Mouse (Mus musculus) activated CD4-positive, CD25-positive, alpha-beta regulatory T cell, adult 4 months (primary cell): ENCODE results near the gene Hal. TPM values are rescaled to one million over a fixed set of nuclear protein-coding genes. Genes with fewer than 3 reads are reported as not detected.

Experiments
- ATAC-seq: one replicate; pipeline ENCODE4 v1.8.0; 2017
- polyA plus RNA-seq, 2 experiments: library from polyadenylated mRNA; unstranded; fragments of 100-300 nt; shearing (Covaris generic); gene quantifications; one replicate each; pipeline ENCODE4 v1.2.1; 2017

Hal gene
- polyA plus RNA-seq: 1 to 10 TPM in 1 of 2 experiments, not detected in 1; 1.5 TPM

DNA sequence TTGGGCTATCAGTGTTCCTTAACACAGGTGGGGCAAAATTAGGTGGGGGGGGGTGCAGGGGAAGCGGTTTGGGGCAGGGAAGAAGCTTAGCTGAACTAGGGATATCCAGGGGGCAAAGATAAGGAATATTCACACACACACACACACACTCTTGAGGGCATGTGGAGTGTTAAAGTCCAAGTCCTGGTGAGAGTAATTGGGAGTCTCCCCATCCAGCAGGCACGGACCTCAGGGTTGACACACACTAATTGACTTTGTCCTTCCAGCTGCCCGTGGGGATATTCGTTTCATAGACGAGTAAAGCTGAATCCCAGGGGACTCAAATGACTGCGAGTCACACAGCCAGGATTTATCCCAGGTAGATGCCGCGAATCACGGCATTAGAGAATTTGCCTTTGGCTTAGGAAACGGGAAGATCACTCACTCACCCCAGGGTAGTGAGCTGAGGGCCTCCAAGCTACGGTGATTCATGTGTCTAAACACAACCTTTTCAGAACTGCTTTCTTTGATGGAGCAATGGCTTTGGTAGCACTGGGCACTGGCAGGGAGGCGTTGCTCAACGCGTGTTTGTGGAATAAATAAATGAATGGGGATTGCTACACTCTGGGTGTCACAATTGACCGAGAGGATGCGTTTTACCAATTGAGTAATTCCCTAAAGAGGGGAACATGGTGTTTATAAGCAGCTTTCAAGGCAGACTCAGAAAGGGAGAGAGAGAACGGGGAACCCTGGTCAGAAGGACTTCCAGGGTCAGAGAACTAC is at the start of gene Hal:
Gene Hal (plus strand): TSS at position 703 of the 762 bp plus-strand sequence.
- ATAC-seq: no peak

GRCm38 (mm10) chr10:93441501-93441900 is 47.1 kb upstream of the Hal start:
- no peak for ATAC-seq

DNA sequence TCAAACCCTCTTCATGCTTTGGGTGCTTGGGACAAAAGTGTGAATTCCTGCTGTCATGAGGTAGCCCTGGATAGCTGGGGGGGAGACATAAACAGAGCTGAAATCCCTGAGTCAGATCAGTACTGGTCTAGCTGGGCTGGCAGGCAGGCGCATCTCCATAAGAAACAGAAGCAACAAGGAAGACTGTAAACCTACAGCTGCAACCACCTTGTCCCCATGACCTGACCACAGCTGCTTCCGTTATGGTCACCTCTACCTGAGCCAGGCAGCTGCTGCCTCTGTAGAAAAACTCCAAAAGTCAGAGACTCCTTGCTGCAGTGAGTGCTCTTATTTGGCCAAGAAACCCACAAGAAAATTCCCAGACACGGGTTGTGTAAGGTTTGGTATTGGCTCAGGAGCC is 46.4 kb upstream of the Hal start:
- ATAC-seq: peak; percentile 54

GRCm38 (mm10) chr10:93444407-93444806 is 44.2 kb upstream of the Hal start:
- ATAC-seq: peak; percentile 44

DNA sequence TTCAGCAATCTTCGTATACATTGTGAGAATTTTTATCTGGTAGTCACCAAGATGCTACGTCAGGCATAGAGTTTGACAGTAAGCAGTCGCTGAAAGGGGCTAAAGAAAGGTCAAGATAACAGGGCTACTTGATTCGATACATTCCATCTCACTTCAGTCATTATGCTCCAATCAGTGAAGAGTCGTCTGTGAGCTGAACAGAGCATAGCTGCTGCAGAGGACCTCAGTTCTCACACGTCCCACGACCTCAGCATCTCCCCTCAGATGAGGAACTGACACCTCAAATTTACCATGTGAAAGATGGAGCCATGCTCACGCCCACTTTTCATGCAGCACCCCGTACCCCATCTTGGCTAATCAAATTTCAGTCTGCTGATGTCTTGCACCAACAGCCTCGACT is 41.2 kb upstream of the Hal start:
- ATAC-seq: no peak

DNA sequence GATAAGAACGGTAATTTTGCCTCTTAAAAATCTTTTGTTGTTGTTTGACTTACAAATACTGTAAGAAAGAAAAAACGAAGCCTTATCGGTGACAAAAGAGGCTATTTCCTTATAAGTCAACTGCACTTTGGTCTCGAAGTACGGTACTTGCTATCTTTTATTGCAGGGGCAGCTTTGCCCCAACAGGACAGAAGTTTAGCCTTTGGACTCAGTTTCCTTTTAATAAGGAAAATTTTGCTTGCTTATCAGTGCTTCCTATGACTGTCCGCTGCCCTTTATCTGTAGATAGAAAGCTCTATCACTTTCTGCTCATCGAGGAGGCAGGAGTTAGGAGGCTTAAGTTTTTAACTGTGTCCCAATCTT is 33.9 kb upstream of the Hal start:
- ATAC-seq: no peak

DNA sequence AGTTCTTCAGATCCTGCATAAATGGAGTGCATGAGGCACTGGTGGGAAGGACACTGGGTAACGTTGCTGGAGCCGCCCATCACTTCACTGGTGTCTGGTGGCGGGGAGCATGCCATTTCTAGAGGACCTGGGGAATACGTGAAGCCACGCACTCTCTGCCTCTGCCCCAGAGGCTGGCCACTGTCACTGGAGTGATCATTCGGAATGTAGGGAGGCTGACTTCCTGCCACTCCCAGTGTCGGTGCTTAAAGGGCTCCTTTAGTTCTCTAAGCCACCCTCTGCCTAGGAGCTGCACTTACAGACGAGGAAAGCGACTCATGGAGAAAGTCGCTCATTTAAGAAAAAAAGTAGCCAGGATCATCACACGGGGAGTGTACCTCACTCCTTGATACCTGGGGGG is 28.5 kb upstream of the Hal start:
- no peak for ATAC-seq

DNA sequence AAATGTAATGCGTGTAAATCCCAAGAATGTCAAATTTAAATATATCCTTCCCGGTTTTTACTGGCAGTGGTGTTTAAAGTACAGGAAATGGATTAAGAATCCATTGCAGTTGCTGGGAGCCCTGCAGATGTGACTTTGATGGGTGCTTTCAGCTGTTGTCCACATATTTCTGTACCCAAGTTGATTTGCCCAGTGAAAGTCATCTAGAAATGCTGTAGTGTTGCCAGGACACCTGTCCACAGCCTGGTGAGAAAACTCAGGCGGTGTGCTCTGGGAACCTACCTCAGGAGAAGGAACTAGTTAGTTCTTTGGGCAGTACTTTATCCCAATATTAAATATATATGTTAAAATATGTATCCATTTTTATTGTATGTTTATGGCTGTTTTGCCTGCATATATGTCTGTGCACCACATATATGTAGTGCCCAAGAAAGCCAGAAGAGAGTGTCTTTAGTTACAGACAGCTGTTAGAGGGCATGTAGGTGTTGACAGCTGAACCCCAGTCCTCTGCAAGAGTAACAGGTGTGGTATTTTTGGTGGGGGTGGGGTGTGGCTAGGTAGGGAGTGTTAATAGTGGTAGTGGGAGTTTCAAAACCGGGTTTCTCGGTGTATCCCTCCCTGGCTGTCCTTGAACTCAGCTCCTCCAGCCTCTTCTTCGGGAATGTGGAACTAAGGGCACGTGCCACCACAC is 25.7 kb upstream of the Hal start:
- ATAC-seq: no peak

GRCm38 (mm10) chr10:93463611-93464010 is 25.0 kb upstream of the Hal start:
- no peak for ATAC-seq

GRCm38 (mm10) chr10:93467259-93467658 is 21.3 kb upstream of the Hal start:
- peak; percentile 2 for ATAC-seq

DNA sequence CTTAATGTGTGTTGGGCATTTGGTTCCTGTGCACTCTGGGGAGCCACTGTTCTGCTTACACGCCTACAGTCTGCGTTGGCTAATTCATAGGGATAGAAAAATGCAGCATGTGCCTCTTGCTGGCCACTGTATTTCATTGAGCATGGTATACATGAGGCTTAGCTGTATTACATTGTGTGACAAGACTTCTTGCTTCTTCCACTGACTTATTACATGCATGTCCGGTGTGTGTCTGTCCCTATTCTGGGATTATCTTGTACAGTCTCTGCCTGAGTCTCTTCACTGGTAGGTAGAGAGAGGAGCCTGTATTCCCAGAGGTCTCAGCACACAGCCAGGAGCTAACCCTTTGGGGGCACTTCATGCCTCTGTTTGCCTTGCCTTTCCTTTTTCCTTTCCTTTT is 20.8 kb upstream of the Hal start:
- peak; percentile 77 for ATAC-seq

GRCm38 (mm10) chr10:93471415-93471814 is 17.2 kb upstream of the Hal start:
- peak; percentile 55 for ATAC-seq

- ATAC-seq: no peak
Measured at GRCm38 (mm10) chr10:93484511-93484910, 4.1 kb upstream of the Hal start.

DNA sequence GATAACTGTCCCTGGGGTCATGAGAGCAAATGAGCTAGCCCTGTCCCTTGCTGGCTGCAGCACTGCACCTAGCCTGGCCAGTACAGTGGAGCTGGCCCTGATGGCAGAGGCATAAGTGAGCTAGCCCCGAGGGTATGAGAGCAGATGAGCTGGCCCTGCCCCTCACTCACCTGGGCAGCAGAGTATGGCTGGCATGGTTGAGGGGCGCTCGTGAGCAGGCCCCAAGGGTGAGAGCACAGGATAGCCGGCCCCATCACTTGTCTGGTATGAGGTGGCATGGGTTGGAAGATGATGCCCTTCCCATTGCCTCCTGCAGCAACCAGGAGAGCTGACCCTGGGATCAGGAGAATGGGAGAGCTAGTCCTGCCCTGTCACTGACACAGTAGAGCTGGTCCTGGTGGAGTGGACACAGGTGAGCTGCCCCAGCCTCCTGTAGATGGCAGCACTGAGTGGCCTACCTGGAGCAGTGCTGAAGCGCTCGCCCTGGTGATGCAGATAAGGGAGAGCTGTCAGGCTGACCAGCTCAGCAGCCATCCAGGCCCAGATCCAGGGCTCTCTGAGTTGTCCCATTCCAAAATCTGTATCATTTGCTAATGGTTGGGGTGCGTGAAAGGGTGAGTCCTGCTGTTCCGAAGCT is 3.4 kb upstream of the Hal start:
- peak; percentile 32 for ATAC-seq

DNA sequence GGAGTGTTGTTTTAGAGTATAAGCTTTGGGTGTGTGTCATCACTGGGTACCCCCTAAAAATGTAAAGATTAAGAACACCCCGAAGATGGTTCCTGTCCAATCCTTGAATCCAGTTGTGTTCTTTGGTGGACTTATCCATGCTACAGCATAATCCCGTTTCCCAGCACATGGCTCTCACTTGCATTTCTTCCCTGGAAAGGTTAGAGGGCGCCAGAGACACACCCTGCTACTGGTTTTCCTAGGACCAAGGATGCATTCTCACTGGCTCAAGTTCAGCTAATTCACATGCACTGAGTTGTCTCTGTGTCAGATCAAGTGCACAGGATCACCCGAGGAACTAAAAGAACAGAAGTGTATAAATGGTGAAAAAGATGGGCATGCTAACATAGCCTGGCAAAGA is 1.9 kb upstream of the Hal start:
- ATAC-seq: no peak

- no peak for ATAC-seq
Measured at GRCm38 (mm10) chr10:93488828-93489226, 259 bp downstream of the Hal start.

GRCm38 (mm10) chr10:93490451-93490850 is 1.9 kb downstream of the Hal start:
- ATAC-seq: no peak

DNA sequence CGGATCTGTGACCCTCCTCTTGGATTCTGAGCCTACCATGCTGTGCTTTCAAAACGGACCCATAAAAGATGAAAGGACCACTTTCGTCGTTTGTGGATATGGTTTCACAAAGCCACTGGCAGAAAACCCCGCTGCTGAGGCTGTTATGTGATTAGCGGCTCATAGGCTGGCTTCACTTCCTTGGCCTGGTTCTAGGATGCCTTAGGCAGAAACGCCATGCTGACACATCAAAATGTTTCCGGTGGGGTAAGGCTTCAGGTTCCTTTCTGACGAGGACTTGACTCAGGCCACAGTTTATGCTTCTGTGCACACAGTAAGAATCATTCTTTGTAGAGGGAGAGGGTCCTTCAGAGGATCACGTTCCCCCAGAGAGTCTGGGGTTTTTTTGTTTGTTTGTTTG is 12.3 kb downstream of the Hal start:
- ATAC-seq: no peak

DNA sequence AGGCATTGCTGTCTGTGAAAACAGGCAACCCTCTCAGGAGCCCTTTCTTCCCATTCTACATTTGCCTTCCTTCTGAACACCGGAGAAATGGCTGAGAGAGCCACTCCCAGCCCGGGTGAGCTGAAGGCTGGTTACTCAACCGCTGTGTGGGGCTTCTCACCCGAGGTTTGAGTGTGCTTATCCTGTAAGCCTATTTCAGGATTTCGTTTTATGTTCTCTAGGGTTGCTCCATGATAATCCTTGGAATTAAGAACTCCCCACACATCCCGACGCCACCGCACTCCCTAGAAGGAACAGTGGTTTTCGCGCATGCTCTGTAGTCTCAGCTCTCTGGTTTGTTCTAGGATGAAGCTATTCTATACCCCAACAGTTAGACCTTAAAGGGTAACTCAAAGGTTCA is 12.8 kb downstream of the Hal start:
- ATAC-seq: no peak

DNA sequence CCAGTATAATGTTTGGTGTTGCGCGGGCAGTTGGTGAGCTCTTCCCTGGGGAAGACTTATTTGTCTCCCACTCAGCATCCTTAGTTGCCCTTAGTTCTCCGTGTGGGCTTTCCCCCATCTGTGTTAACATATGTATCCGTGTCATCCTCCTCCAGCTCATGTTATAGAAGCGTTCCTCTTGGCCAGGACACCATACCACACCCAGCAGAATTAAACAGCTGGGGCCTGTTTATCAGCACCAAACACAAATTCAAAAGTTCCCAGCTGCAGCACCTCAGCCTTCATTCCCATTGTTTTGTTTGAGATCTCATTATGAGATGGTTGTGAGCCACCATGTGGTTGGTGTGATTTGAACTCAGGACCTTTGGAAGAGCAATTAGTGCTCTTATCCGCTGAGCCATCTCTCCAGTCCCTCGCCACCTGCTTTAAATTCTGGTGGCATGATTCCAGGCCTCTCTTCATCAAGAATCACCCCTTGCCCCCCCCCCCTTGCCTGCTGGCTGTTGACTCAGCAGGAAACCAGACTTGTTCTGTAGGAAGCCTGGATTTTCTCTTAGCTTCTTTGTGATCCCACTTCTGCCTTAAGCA is 19.9 kb downstream of the Hal start:
- ATAC-seq: no peak

DNA sequence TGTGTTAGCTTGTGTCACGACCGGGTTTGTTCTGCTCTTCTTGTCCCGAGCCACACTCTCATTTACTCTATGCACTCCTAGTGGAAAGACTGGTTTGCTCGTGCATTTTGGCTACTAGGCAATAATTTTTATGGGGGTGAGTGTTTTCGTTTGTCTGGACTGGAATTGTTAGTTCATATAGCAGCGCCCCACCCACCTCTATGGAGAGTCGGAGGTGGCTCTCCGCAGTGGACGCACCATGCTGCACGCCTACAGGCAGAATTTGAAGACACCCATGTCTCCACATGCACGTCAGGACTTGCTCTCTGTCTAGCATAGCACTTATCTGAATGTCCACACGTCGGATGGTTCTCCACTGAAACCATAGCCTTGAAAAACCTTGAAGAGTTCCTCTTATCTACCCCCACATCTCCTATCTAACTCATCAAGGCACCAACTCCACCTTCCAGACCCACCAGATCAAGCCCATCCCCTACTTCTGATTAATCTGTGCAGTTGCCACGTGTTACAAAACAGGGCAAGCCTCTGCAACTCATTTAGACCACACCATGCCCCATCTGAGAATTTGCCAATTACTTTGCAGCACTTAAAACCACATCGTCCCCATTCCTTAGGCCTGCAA is 21.1 kb downstream of the Hal start:
- ATAC-seq: no peak

- ATAC-seq: no peak
Measured at GRCm38 (mm10) chr10:93515419-93515818, 26.9 kb downstream of the Hal start.

GRCm38 (mm10) chr10:93515927-93516326 is 27.4 kb downstream of the Hal start:
- ATAC-seq: no peak
